Mouse (Mus musculus) MEL (cell line): ENCODE results near the gene Dpy19l1.

Source experiments
- CTCF ChIP-seq, 3 experiments: IDR thresholded peaks in 2 of 3; conservative IDR thresholded peaks in 1 of 3; 2 replicates each; pipeline ENCODE4 v1.5.1; 2011 to 2012; ENCODE audit warnings: low read length in 3 of 3, low read depth in 2 of 3, mild to moderate bottlenecking in 2 of 3, improper control_type of control experiment in 1 of 3, inconsistent platforms in 1 of 3, mixed read lengths in 1 of 3, moderate library complexity in 1 of 3; ENCODE audit not compliant: control insufficient read depth in 1 of 3, insufficient read depth in 1 of 3, poor library complexity in 1 of 3, severe bottlenecking in 1 of 3
- EP300 ChIP-seq, 2 experiments: IDR thresholded peaks; 2 replicates each; pipeline ENCODE4 v1.6.1; 2011; ENCODE audit warnings: improper control_type of control experiment in 2 of 2, low read length in 2 of 2, low read depth in 1 of 2, mild to moderate bottlenecking in 1 of 2
- KAT2A ChIP-seq: conservative IDR thresholded peaks from 2 replicates; pipeline ENCODE4 v1.6.1; 2012; ENCODE audit warnings: low read depth, low read length, improper control_type of control experiment, inconsistent platforms
- RAD21 ChIP-seq: IDR thresholded peaks from 2 replicates; pipeline ENCODE4 v1.6.1; 2011; ENCODE audit warnings: mild to moderate bottlenecking, low read depth, low read length, improper control_type of control experiment
- ZC3H11A ChIP-seq: IDR thresholded peaks from 2 replicates; pipeline ENCODE4 v1.6.1; 2012; ENCODE audit warnings: low read depth, mild to moderate bottlenecking, inconsistent platforms, low read length, improper control_type of control experiment

DNA sequence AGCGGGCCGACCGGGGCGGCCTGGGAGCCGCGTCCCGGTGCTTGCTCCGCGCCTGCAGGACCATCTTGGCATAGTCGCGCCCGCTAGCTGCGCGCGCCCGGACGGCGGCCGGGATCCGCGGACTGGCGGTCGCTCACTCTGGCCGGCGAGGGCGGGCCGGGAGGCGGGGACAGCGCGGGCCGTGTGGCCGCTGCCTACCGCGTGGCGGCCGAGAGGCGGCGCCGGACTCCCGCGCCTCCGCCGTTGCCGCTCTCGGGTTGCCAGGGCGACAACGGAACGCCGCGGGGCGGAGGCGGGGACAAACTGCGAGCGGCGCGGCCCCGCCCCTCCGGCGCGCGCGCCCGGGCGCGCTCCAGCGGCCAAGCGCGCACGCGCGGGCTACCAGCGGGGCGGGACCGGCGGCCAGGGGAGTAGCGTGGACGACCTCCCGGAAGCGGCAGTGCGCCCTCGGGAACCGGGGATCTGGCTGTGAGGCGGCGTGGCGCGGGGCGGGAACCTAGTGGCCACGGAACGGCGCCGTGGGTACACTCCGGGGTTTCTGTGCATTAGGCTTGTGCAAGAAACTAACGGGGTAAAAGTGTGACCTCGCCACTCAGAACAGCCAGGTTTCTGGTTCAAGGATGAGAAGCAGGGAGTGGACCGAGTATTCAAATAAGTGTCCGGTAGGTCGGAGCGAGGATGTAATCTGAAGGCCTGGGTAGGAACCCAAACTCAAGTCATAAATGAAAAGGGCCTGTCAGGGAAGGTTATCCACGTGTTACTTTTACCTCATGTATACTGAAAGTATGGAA is at the start of gene Dpy19l1:
- TF ChIP-seq CTCF (IDR thresholded peaks at IDR 0.05 in 2 of 3, conservative IDR thresholded peaks at IDR 0.05 in 1 of 3; ENCODE audit: control insufficient read depth in 1 of 3, insufficient read depth in 1 of 3, low read depth in 2 of 3, low read length in 3 of 3, poor library complexity in 1 of 3, severe bottlenecking in 1 of 3) (peak in 2 of 3 experiments; percentile 1 to 30; a peak in 2 of 6 replicates), EP300 (IDR thresholded peaks at IDR 0.05; ENCODE audit: low read depth in 1 of 2, low read length in 2 of 2) (no peak), KAT2A (no peak), ZC3H11A (no peak), RAD21 (no peak)
